Mouse (Mus musculus) cerebellum, adult 2 months (tissue): ENCODE measurements around the gene Stim2. TPM values are rescaled to one million over a fixed set of nuclear protein-coding genes. Genes with fewer than 3 reads are reported as not detected.

ENCODE experiments used
- DNase-seq, 2 experiments: peaks; one replicate each; pipeline ENCODE4 v3.0.0; 2021
- H3K27ac ChIP-seq: fragments of 200-500 bp; 2 replicates; pipeline ENCODE4 v1.5.1; 2012; ENCODE audit warnings: low read length, control low read depth, inconsistent platforms; ENCODE audit not compliant: insufficient read depth
- H3K27me3 ChIP-seq: fragments of 200-500 bp; 2 replicates; pipeline ENCODE4 v1.6.1; 2012; ENCODE audit warnings: inconsistent platforms, mild to moderate bottlenecking, low read length, moderate library complexity; ENCODE audit not compliant: control insufficient read depth, insufficient read depth
- H3K4me1 ChIP-seq: fragments of 200-500 bp; 2 replicates; pipeline ENCODE4 v1.6.1; 2011; ENCODE audit warnings: low read length; ENCODE audit not compliant: control insufficient read depth, insufficient read depth
- H3K4me3 ChIP-seq: fragments of 200-500 bp; replicated peaks from 2 replicates; pipeline ENCODE3; 2011; ENCODE audit warnings: mild to moderate bottlenecking, low read depth, low read length, control low read depth; ENCODE audit not compliant: insufficient read depth
- CTCF ChIP-seq: fragments of 200-500 bp; IDR thresholded peaks from 2 replicates; pipeline ENCODE4 v1.5.1; 2011; ENCODE audit warnings: low read depth, mild to moderate bottlenecking, control low read depth, low read length, moderate library complexity, borderline replicate concordance; ENCODE audit not compliant: insufficient read depth
- POLR2A ChIP-seq: fragments of 200-500 bp; IDR thresholded peaks from 2 replicates; pipeline ENCODE4 v1.6.1; 2011; ENCODE audit warnings: low read length, control low read depth, borderline replicate concordance; ENCODE audit not compliant: insufficient read depth
- WGBS: fragments of 180-500 bp; shearing (Covaris S2); methylation state at CpG from one replicate; pipeline ENCODE4 v1.1.7; 2018; 5-methylcytosine and 5-hydroxymethylcytosine counted together
- polyA plus RNA-seq: library from polyadenylated mRNA; depleted of rRNA; stranded (reverse); fragments of >200 nt; gene quantifications from 2 replicates; pipeline ENCODE4 v1.2.3, GENCODE M21; 2012

Gene Stim2
- polyA plus RNA-seq, 1 experiment, result 28.2 TPM

DNA sequence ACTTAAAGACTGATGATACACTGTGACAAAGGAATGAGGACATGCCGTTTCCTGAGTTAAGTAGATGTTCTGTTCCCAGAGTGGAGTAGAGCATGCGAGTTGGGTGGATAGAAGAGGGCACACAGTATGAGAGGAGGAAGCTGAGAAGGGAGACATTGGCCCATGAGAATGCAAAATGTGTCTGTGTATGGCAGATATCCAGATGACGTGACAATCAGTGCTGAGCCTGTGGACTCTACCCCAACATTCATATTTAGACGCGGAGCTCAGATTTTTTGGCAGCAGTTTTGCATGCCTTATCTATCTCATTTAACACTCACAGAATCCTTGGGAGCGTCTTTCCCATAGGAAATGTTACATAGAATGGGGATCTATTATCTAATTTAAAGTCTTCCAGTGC, 9.3 kb downstream of the Stim2 start:
- Histone ChIP-seq H3K4me1 (peaks cover 7% of the 10 kb centered on the region; the same call in 1 of the 2 replicates), H3K27ac (no peak overlapping the region), H3K4me3 (no peak overlapping the region), H3K27me3 (no peaks in the 10 kb centered on the region)
- no peak for TF ChIP-seq POLR2A
- TF ChIP-seq CTCF, result no peak
- no peak for DNase-seq
- WGBS, result 40% methylated on average over 6 of the region's 6 CpGs

DNA sequence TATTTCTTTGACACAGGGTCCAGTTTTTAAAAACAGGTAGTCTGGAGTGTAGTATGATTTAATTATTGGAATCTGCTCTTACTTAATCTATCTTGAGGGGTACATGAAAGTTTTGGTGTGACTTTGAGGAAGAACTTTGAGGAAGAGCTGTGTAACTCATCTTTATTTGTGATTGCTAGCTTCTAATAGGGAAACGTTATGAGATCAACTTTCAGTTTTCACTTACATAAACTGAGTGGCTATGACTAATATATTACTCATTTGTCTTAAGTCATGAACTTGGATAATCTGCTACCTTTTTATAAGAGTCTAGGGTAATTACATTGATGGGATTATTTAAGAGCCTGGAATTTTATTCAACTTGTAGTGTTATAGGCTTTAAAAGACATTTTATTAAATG, 15.0 kb downstream of the Stim2 start:
- 57% methylated on average over 1 of the region's 1 CpGs for WGBS
- Histone ChIP-seq H3K27me3 (no peaks in the 10 kb centered on the region), H3K4me1 (peaks cover 10% of the 10 kb centered on the region), H3K4me3 (no peak overlapping the region), H3K27ac (no peak overlapping the region)
- DNase-seq, result no peak
- no peak for TF ChIP-seq CTCF
- TF ChIP-seq POLR2A, result no peak

DNA sequence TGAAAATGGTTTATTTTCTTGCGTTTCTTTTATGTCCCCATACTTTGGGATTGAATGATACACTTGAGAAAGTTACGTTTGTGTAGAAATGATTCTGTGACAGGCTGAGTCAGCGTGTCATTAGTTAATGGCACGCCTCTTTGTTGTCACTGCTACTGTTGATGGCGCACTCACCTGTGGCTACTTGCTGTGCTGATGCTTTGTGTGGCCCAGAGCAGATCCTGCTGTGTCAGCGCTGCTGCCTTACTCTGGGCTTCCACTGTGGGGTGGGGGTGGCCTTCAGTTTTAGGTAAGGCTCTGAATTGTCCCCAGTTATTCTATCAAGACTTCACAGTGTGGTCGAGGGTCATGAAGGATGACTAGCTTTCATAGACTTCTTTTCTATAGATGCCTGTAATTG, 18.8 kb downstream of the Stim2 start:
- no peak overlapping the region for H3K4me3 ChIP-seq
- peaks cover 7% of the 10 kb centered on the region for H3K4me1 ChIP-seq
- TF ChIP-seq CTCF, result no peak
- TF ChIP-seq POLR2A, result no peak
- no peaks in the 10 kb centered on the region for H3K27me3 ChIP-seq
- WGBS, result 70% methylated on average over 7 of the region's 7 CpGs
- DNase-seq, result no peak
- H3K27ac ChIP-seq, result no peak overlapping the region

- Histone ChIP-seq H3K27ac (no peak overlapping the region), H3K4me3 (no peak overlapping the region), H3K4me1 (peaks cover 7% of the 10 kb centered on the region), H3K27me3 (no peaks in the 10 kb centered on the region)
- TF ChIP-seq POLR2A (no peak), CTCF (no peak)
- DNase-seq, result no peak
- 98% methylated on average over 2 of the region's 2 CpGs for WGBS
Measured at GRCm38 (mm10) chr5:54018856-54019255, 20.6 kb downstream of the Stim2 start.

- Histone ChIP-seq H3K4me3 (no peak overlapping the region), H3K4me1 (peaks cover 7% of the 10 kb centered on the region), H3K27me3 (no peaks in the 10 kb centered on the region), H3K27ac (no peak overlapping the region)
- WGBS, result 41% methylated on average over 4 of the region's 4 CpGs
- no peak for DNase-seq
- no peak for TF ChIP-seq POLR2A
- TF ChIP-seq CTCF, result no peak
Measured at GRCm38 (mm10) chr5:54019546-54019945, 21.2 kb downstream of the Stim2 start.

GRCm38 (mm10) chr5:54024610-54025009, 26.3 kb downstream of the Stim2 start:
- Histone ChIP-seq H3K27me3 (no peaks in the 10 kb centered on the region), H3K4me3 (no peak overlapping the region), H3K27ac (no peak overlapping the region), H3K4me1 (no peaks in the 10 kb centered on the region; the same call in 1 of the 2 replicates)
- DNase-seq, result no peak
- no peak for TF ChIP-seq CTCF
- WGBS, result 68% methylated on average over 3 of the region's 3 CpGs

GRCm38 (mm10) chr5:54025630-54026029, 27.3 kb downstream of the Stim2 start:
- 98% methylated on average over 2 of the region's 2 CpGs for WGBS
- Histone ChIP-seq H3K4me3 (no peak overlapping the region), H3K27ac (no peak overlapping the region), H3K4me1 (no peaks in the 10 kb centered on the region; the same call in 1 of the 2 replicates), H3K27me3 (no peaks in the 10 kb centered on the region)
- no peak for DNase-seq
- TF ChIP-seq CTCF (no peak), POLR2A (no peak)

- peaks cover 2% of the 10 kb centered on the region; the same call in 1 of the 2 replicates for H3K4me1 ChIP-seq
- WGBS, result 87% methylated on average over 5 of the region's 5 CpGs
- no peak overlapping the region for H3K4me3 ChIP-seq
- no peak for DNase-seq
- TF ChIP-seq CTCF, result no peak
- TF ChIP-seq POLR2A, result no peak
- no peaks in the 10 kb centered on the region for H3K27me3 ChIP-seq
- H3K27ac ChIP-seq, result no peak overlapping the region
Measured at GRCm38 (mm10) chr5:54033217-54033616, 34.9 kb downstream of the Stim2 start.

DNA sequence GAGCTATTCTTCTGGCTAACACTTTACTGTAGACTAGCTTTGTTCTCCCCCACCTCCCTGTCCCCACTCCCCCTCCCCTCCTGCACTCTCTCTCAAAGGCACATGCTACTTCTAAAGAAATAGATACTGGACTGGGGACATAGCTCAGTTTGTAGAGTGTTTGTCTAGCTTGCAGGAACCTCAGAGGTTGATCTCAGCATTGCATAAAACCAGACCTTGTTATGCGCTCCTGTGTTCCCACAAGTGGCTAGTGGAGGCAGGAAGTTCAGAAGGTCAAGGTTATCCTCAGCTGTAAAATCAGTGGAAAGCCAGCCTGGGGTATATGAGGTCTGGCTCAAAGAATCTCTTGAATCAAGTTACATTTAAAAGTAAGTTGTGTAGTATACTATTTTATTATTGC, 36.4 kb downstream of the Stim2 start:
- Histone ChIP-seq H3K27me3 (no peaks in the 10 kb centered on the region), H3K4me1 (peaks cover 4% of the 10 kb centered on the region; the same call in 1 of the 2 replicates), H3K27ac (no peak overlapping the region), H3K4me3 (no peak overlapping the region)
- 93% methylated on average over 1 of the region's 1 CpGs for WGBS
- DNase-seq, result no peak
- TF ChIP-seq CTCF (no peak), POLR2A (no peak)
